Mouse (Mus musculus): ENCODE measurements at regions not wholly inside any gene's neighbourhood (a gene's known extent, or its start where the extent isn't known, plus 50 kb on each side); places are given as distances from the start of the nearest gene placed in this dataset.

DNA sequence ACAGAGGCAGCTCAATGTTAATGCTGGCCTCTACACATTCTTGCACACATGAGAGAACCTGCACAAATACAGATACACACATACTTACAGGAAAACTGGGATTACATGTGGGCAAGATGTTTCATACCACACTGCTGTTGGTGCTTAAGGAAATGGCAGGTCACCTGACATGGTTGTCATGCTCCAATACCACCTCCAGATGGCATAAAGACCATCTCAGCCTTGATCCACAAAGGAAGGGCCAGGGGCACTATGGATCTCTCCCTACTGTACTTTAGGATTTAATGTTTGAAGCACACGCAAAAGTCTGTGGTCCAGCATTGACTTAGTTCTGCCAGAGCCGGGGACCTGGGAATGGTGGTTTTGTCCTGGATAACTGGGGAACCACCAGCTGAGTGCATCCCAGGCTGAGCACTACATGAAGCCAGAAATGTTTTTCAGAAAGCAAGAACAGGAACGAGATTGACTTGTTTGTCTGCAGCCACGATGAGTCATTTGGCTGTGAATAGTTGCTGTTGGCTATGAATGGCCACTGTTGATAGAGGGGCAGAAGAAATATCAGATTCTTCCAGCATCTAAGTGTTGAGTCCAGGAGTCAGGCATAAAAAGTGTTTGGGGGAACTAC, 176.0 kb upstream of the Pabpc6 start:
- Histone ChIP-seq H3K4me2 (replicated peaks) (no peak overlapping the region), H3K27me3 (replicated peaks) (no peaks in the 10 kb centered on the region), H3K4me1 (replicated peaks) (no peaks in the 10 kb centered on the region), H3K36me3 (no peaks in the 10 kb centered on the region), H3K9ac (no peak overlapping the region), H3K4me3 (replicated peaks) (no peak overlapping the region), H3K27ac (no peak overlapping the region), H3K9me3 (no peaks in the 10 kb centered on the region)
- no peak for ATAC-seq
- WGBS, result 67% methylated on average over 4 of the region's 4 CpGs

DNA sequence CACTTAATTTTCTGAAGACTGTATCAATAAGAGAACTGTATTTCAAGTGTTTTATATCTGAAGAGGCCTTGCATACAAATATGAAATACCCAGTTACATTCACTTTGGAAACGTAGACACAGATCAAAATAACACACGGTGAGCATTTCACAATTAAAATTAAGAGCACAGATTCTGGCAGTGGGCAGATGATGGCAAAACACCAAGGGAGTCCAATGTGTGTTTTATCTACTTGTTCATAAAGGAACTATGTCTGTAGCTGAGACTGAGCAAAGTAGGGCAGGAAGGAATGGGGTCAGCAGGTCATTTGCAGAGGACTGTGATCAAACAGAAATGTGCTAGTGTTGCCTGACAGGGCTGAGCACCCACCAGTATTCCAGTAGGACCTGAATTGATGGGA, 171.6 kb upstream of the Pabpc6 start:
- H3K4me1 ChIP-seq (replicated peaks), result no peaks in the 10 kb centered on the region
- H3K4me3 ChIP-seq (replicated peaks), result no peak overlapping the region
- no peaks in the 10 kb centered on the region for H3K27me3 ChIP-seq (replicated peaks)
- ATAC-seq, result no peak
- H3K9ac ChIP-seq, result no peak overlapping the region
- no peaks in the 10 kb centered on the region for H3K36me3 ChIP-seq
- H3K27ac ChIP-seq, result no peak overlapping the region
- H3K9me3 ChIP-seq, result no peaks in the 10 kb centered on the region
- no peak overlapping the region for H3K4me2 ChIP-seq (replicated peaks)
- WGBS, result 89% methylated on average over 2 of the region's 2 CpGs

DNA sequence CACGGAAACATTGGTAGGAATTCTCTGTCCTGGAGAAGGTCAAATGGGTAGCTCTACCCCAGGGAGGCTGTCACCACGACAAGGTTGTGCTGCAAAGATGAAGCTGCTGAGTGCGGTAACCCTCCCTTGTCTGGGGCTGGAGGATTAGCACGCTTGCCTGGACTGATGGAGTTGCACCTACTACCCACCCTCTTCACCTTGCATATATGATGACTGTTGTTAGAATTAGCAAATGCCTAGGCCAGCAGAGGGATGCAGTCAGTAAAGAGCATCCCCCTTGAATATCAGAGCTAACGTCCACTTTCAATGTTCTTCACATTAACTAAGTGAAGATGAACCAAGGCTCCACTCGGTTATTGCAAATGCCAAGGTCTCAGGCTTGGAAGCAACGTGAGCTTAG, 169.7 kb upstream of the Pabpc6 start:
- no peak overlapping the region for H3K9ac ChIP-seq
- H3K27me3 ChIP-seq (replicated peaks), result no peaks in the 10 kb centered on the region
- no peak overlapping the region for H3K4me2 ChIP-seq (replicated peaks)
- H3K4me1 ChIP-seq (replicated peaks), result no peaks in the 10 kb centered on the region
- ATAC-seq, result no peak
- H3K4me3 ChIP-seq (replicated peaks), result no peak overlapping the region
- H3K36me3 ChIP-seq, result no peaks in the 10 kb centered on the region
- 80% methylated on average over 7 of the region's 7 CpGs for WGBS
- H3K27ac ChIP-seq, result no peak overlapping the region
- H3K9me3 ChIP-seq, result no peaks in the 10 kb centered on the region

DNA sequence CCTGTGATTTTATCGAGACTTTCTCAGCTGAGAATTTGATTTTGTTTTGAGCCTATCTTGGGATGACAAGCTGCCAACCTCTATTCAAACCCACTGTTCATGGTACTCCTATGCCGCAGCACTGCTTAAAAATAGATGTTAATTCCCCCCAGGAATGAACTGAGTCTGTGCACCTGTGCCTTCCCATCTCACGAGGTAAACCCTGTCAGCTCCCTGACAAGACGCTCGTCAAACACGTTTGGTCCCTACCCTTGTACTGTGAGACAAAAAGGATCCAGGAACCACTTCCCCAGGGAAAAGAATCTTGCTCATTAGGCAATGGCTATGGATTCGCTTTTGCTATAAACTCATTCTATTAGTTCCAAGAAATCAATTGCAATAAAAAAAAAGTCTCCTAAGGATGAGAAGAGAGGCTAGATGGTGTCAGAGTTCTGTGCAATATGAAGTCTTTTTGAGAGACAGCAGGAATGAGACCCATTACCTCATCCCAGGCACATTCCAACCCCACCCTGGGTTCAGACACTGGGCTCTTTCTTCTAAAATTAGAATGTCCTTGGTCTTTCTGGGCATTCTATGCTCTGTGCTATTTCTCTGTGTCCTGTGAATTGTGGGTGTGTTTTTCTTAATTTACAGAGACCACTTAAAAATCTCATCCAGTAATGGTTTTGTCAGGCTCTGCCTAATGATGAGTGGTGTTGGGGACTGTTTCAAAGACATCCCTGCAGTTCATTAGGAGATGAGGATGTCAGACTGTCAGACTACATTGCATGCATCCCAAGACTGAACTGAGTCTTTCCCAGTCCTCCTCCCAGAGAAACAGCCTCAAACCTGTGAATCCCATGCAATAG, 167.7 kb upstream of the Pabpc6 start:
- WGBS, result 83% methylated on average over 7 of the region's 7 CpGs
- Histone ChIP-seq H3K27ac (no peak overlapping the region), H3K27me3 (replicated peaks) (no peaks in the 10 kb centered on the region), H3K36me3 (no peaks in the 10 kb centered on the region), H3K9me3 (no peaks in the 10 kb centered on the region), H3K4me3 (replicated peaks) (no peak overlapping the region), H3K4me1 (replicated peaks) (no peaks in the 10 kb centered on the region), H3K9ac (no peak overlapping the region), H3K4me2 (replicated peaks) (no peak overlapping the region)
- no peak for ATAC-seq

DNA sequence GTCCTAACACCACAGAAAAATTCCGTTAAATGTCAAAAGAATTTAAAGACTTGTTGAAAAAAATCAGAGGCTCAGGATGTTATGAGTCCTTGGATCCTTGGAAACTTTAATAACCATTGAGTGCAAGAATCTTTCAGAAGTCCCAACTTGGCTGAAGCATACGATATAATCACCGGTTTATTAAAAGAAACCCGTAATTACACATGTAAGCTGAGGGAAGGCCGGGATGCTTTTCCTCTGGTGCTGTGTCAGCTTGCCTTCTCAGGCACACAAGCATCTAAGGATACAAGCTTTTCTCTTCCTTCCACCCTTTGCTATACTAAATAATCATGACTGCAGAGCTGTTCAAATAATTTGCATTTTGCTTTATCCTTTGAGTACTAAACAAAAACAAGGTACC, 160.4 kb upstream of the Pabpc6 start:
- H3K27me3 ChIP-seq (replicated peaks), result no peaks in the 10 kb centered on the region
- no peaks in the 10 kb centered on the region for H3K4me1 ChIP-seq (replicated peaks)
- H3K4me3 ChIP-seq (replicated peaks), result no peak overlapping the region
- no peak overlapping the region for H3K4me2 ChIP-seq (replicated peaks)
- 83% methylated on average over 5 of the region's 5 CpGs for WGBS
- H3K9ac ChIP-seq, result no peak overlapping the region
- H3K36me3 ChIP-seq, result no peaks in the 10 kb centered on the region
- no peak overlapping the region for H3K27ac ChIP-seq
- ATAC-seq, result no peak
- no peaks in the 10 kb centered on the region for H3K9me3 ChIP-seq

DNA sequence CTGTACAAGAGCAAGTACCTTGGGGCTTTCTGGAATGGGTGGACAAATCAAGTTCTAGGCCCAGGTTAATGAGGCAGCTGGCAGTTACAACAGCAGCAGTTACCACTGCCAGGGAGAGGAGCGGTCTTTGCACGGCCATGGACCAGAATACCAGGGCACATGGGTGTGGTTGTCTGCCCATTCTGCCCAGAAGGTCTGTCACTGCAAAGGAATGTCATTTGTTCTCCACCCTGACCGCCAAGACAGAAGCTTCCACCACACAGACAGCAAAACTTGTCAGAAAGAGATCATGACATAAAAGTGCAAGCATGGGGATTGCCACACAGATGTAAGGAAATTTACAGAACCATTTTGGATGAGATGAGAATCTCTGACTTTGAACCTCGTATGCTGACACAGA, 151.8 kb upstream of the Pabpc6 start:
- no peaks in the 10 kb centered on the region for H3K4me1 ChIP-seq (replicated peaks)
- no peak overlapping the region for H3K4me3 ChIP-seq (replicated peaks)
- H3K9me3 ChIP-seq, result no peaks in the 10 kb centered on the region
- no peak for ATAC-seq
- H3K27ac ChIP-seq, result no peak overlapping the region
- H3K9ac ChIP-seq, result no peak overlapping the region
- WGBS, result 83% methylated on average over 4 of the region's 4 CpGs
- H3K4me2 ChIP-seq (replicated peaks), result no peak overlapping the region
- H3K27me3 ChIP-seq (replicated peaks), result no peaks in the 10 kb centered on the region
- H3K36me3 ChIP-seq, result no peaks in the 10 kb centered on the region

DNA sequence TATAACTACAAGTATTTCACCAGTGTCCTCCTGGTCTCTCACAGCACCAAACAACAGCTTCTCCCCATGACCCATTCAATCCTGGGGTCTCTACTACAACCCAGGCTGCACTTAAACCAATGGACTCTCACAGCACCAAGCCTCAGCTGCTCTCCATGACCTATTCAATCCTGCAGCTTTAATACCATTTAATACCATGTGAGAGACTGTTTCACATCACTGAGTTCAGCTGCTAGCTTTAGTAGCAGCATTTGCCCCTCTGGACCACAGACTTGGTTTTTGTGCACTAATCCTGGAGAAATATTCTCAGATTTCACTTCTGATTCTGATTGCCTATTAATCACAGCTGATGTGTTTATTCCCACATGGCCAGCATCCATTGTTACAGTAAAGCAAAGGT, 147.5 kb upstream of the Pabpc6 start:
- H3K4me3 ChIP-seq (replicated peaks), result no peak overlapping the region
- H3K9me3 ChIP-seq, result no peaks in the 10 kb centered on the region
- no peak overlapping the region for H3K9ac ChIP-seq
- H3K4me2 ChIP-seq (replicated peaks), result no peak overlapping the region
- H3K27ac ChIP-seq, result no peak overlapping the region
- no peaks in the 10 kb centered on the region for H3K36me3 ChIP-seq
- no peak for ATAC-seq
- H3K27me3 ChIP-seq (replicated peaks), result no peaks in the 10 kb centered on the region
- no peaks in the 10 kb centered on the region for H3K4me1 ChIP-seq (replicated peaks)

DNA sequence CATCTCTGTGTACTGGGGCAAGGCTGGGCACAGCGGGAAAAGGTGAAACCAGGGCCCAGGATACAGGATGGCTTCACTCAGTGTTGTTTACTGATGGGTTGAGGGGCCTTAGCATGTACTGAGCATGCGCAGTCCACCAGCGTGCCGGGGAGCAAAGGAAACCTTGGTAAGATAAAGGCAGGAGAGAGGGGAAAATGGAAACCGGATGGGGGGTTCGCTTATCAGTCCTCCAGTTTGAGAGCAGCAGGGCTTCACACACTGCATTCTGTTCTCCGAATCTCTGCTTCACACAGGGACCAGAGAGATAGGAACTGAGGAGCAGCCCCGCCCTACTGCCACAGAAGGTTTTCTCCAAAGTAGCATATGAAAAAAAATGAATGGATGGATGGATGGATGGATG, 127.6 kb upstream of the Pabpc6 start:
- Histone ChIP-seq H3K36me3 (no peaks in the 10 kb centered on the region), H3K4me3 (replicated peaks) (no peak overlapping the region), H3K4me1 (replicated peaks) (no peaks in the 10 kb centered on the region), H3K9me3 (no peaks in the 10 kb centered on the region), H3K27me3 (replicated peaks) (no peaks in the 10 kb centered on the region), H3K9ac (no peak overlapping the region), H3K27ac (no peak overlapping the region), H3K4me2 (replicated peaks) (no peak overlapping the region)
- WGBS, result 86% methylated on average over 8 of the region's 8 CpGs
- no peak for ATAC-seq

DNA sequence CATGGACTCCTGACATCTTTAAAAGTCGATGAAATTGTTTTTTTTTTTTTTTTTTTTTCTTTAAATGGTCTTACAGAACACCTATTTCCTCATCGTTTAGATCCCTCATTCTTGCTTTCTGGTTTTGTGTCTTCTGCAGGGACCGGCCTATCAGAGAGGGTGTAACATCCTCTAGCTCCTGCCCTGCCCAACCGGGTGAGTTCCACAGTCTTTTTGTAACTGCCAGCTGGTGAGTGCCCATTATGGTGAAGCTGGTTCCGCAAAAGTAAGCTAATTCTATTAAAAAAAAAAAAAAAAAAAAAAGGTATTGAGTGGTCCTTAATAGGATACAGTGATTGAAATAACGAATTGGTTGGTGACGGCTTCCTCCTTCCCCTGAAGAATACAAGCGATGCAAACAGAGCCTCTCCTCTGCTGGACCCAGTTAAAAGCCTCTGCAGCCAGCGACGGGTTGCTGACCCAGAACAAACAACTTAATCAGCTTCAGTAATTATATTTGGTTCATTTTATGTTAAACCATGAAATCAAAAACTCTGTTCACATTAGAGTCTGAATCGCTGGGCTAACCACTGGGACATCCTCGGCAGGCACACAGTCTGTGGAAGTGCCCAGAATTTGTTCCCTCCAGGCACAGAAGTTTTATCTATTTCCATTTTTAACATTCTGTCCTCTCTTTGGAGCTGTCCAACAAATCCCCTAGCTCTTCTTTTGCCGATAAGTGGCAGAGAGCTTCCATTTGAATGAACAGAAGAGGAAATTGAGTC, 126.9 kb upstream of the Pabpc6 start:
- Histone ChIP-seq H3K9ac (no peak overlapping the region), H3K4me2 (replicated peaks) (no peak overlapping the region), H3K27me3 (replicated peaks) (no peaks in the 10 kb centered on the region), H3K9me3 (no peaks in the 10 kb centered on the region), H3K27ac (no peak overlapping the region), H3K4me3 (replicated peaks) (no peak overlapping the region), H3K36me3 (no peaks in the 10 kb centered on the region), H3K4me1 (replicated peaks) (no peaks in the 10 kb centered on the region)
- no peak for ATAC-seq
- WGBS, result 74% methylated on average over 13 of the region's 13 CpGs

DNA sequence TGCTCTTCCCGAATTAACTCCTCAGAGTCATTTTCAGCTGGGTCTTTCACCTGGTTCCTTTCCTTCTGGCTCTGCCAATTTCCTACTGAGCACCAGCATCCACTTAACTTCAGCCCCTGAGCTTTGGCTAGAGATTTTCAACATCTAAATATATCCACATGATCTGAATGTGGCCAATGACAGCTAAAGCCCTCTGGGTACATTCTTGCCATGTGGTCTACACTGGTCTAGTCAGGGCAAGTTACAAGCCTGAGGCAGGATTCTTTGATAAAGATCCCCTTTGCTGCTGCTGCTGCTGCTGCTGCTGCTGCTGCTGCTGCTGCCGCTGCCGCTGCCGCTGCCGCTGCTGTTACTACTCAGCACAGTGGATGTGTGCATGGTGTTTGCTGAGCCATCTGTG, 109.3 kb upstream of the Pabpc6 start:
- Histone ChIP-seq H3K27ac (no peak overlapping the region), H3K27me3 (replicated peaks) (no peaks in the 10 kb centered on the region), H3K4me2 (replicated peaks) (no peak overlapping the region), H3K9me3 (no peaks in the 10 kb centered on the region), H3K9ac (no peak overlapping the region), H3K4me1 (replicated peaks) (no peaks in the 10 kb centered on the region), H3K36me3 (no peaks in the 10 kb centered on the region), H3K4me3 (replicated peaks) (no peak overlapping the region)
- WGBS, result 82% methylated on average over 5 of the region's 5 CpGs
- no peak for ATAC-seq

DNA sequence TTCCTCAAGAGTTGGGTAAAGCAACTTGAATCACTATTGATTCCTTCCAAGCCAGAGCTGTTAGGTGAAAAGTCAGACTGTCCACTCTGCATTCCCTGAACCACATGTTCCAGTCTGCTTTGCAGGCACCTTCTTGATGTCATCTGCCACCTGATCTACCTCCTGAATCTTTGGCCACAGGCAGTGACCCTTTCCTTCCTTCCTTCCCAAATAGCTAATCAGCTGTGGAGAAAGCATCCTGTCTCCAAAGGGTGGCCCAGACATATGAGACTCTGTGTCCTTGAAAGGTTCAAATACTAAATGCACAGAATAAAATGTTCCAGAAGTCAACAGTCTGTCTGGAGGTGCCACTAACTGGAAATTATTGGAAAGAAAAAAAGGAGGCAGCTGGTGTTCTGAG, 107.6 kb upstream of the Pabpc6 start:
- H3K9me3 ChIP-seq, result no peaks in the 10 kb centered on the region
- H3K27ac ChIP-seq, result no peak overlapping the region
- H3K9ac ChIP-seq, result no peak overlapping the region
- no peaks in the 10 kb centered on the region for H3K36me3 ChIP-seq
- no peak overlapping the region for H3K4me2 ChIP-seq (replicated peaks)
- ATAC-seq, result no peak
- no peaks in the 10 kb centered on the region for H3K27me3 ChIP-seq (replicated peaks)
- no peak overlapping the region for H3K4me3 ChIP-seq (replicated peaks)
- H3K4me1 ChIP-seq (replicated peaks), result no peaks in the 10 kb centered on the region

DNA sequence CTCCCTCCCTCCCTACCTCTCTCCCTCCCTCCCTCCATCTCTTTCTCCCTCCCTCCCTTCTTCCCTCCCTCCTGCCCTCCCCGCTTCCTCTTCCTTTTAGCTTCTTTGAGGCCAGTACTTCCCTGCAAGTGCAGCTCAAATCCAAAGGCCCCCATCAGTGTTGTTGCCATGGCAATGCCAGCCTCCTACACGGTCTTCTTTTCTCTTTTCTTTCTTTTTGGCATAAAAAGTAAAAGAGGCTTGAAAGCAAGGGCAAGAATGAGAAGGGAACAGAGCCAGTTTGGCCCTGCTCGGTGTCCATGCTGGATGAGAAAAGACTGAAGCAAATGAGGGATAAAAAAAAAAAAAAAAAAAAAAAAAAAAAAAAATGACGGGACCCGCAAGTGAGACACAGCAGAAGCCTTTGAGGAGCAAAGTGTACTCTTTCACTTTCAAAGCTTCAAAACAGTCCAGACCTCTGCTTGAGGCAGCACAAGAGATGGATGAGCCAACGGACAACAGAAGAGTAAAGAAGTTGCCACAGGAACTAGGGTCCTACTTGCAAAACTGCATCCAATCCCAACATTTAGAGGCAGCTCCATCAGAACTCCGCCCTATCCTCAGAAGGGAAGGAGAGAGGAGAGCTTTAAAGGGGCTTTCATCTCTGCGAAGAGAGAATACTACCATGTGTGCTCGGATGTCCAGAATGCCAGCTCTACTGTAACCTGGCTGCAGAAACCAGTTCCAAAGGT, 106.9 kb upstream of the Pabpc6 start:
- H3K4me1 ChIP-seq (replicated peaks), result no peaks in the 10 kb centered on the region
- no peaks in the 10 kb centered on the region for H3K27me3 ChIP-seq (replicated peaks)
- H3K4me2 ChIP-seq (replicated peaks), result no peak overlapping the region
- WGBS, result 57% methylated on average over 8 of the region's 9 CpGs
- no peak overlapping the region for H3K4me3 ChIP-seq (replicated peaks)
- no peaks in the 10 kb centered on the region for H3K36me3 ChIP-seq
- H3K9ac ChIP-seq, result no peak overlapping the region
- H3K27ac ChIP-seq, result no peak overlapping the region
- no peaks in the 10 kb centered on the region for H3K9me3 ChIP-seq
- ATAC-seq, result no peak
